Mouse (Mus musculus) CH12.LX (cell line): ENCODE data around the gene Gm20517. TPM values are rescaled to one million over a fixed set of nuclear protein-coding genes. Genes with fewer than 3 reads are reported as not detected.

Experiments used
- DNase-seq: peaks from one replicate; pipeline ENCODE4 v3.0.0-alpha.2; 2013; ENCODE audit errors: extremely low read depth
- H3K27ac ChIP-seq: 2 replicates; pipeline ENCODE4 v1.5.1; 2012; ENCODE audit warnings: low read depth, mild to moderate bottlenecking, control low read depth, moderate library complexity; ENCODE audit not compliant: insufficient read depth
- H3K27me3 ChIP-seq: replicated peaks from 2 replicates; pipeline ENCODE3; 2012; ENCODE audit warnings: inconsistent platforms
- H3K36me3 ChIP-seq, 2 experiments: replicated peaks in 1 of 2; 2 replicates each; pipeline versions ENCODE3 to v1.6.1; 2012; ENCODE audit warnings: inconsistent platforms in 1 of 2, low read length in 1 of 2, mild to moderate bottlenecking in 1 of 2, mixed read lengths in 1 of 2, moderate library complexity in 1 of 2; ENCODE audit not compliant: control insufficient read depth in 1 of 2, insufficient read depth in 1 of 2
- H3K4me1 ChIP-seq, 2 experiments: 2 replicates each; pipeline ENCODE4 v1.6.1; 2012; ENCODE audit warnings: inconsistent platforms in 1 of 2, moderate library complexity in 1 of 2; ENCODE audit not compliant: insufficient read depth in 2 of 2, control insufficient read depth in 1 of 2
- H3K4me2 ChIP-seq: 2 replicates; pipeline ENCODE4 v1.6.1; 2012; ENCODE audit warnings: low read depth, mild to moderate bottlenecking, control low read depth; ENCODE audit not compliant: poor library complexity, insufficient read depth, severe bottlenecking
- H3K4me3 ChIP-seq, 3 experiments: fragments of 150-350 bp in 1 of 3; sonication (generic) in 1 of 3; replicated peaks in 1 of 3; 2 replicates each; pipeline versions ENCODE3 to v1.5.1; 2011 to 2012; ENCODE audit warnings: low read depth in 2 of 3, low read length in 2 of 3, mild to moderate bottlenecking in 2 of 3, moderate library complexity in 2 of 3, control low read depth in 1 of 3, improper control_type of control experiment in 1 of 3, inconsistent platforms in 1 of 3, mixed read lengths in 1 of 3; ENCODE audit not compliant: poor library complexity in 1 of 3
- H3K79me2 ChIP-seq: replicated peaks from 2 replicates; pipeline ENCODE4 v1.6.1; 2012; ENCODE audit warnings: mild to moderate bottlenecking, moderate library complexity; ENCODE audit not compliant: control insufficient read depth, poor library complexity, insufficient read depth, severe bottlenecking; ENCODE audit errors: extremely low read depth
- H3K9ac ChIP-seq: 2 replicates; pipeline ENCODE4 v1.6.1; 2012; ENCODE audit warnings: low read depth, mild to moderate bottlenecking, control low read depth, moderate library complexity; ENCODE audit not compliant: insufficient read depth
- H3K9me3 ChIP-seq: replicated peaks from 2 replicates; pipeline ENCODE3; 2012; ENCODE audit warnings: low read length, inconsistent platforms, mixed read lengths
- BHLHE40 ChIP-seq: IDR thresholded peaks from 2 replicates; pipeline ENCODE4 v1.6.1; 2011; ENCODE audit warnings: mild to moderate bottlenecking, low read depth, low read length, improper control_type of control experiment
- CTCF ChIP-seq, 2 experiments: IDR thresholded peaks in 1 of 2; conservative IDR thresholded peaks in 1 of 2; 2 replicates each; pipeline ENCODE4 v1.5.1; 2011 to 2012; ENCODE audit warnings: low read depth in 2 of 2, low read length in 2 of 2, improper control_type of control experiment in 1 of 2, inconsistent platforms in 1 of 2, mild to moderate bottlenecking in 1 of 2, moderate library complexity in 1 of 2
- E2F4 ChIP-seq: IDR thresholded peaks from 2 replicates; pipeline ENCODE4 v1.6.1; 2011; ENCODE audit warnings: low read depth, low read length, improper control_type of control experiment; ENCODE audit not compliant: insufficient replicate concordance
- EP300 ChIP-seq: IDR thresholded peaks from 2 replicates; pipeline ENCODE4 v1.6.1; 2011; ENCODE audit warnings: low read length, improper control_type of control experiment
- GABPA ChIP-seq: IDR thresholded peaks from 2 replicates; pipeline ENCODE4 v1.6.1; 2012; ENCODE audit warnings: low read depth, low read length, improper control_type of control experiment, inconsistent platforms; ENCODE audit not compliant: insufficient replicate concordance
- IRF4 ChIP-seq: IDR thresholded peaks from 2 replicates; pipeline ENCODE4 v1.6.1; 2014; ENCODE audit warnings: low read depth, mild to moderate bottlenecking, inconsistent platforms, low read length, improper control_type of control experiment
- MAFK ChIP-seq: IDR thresholded peaks from 2 replicates; pipeline ENCODE4 v1.6.1; 2011; ENCODE audit warnings: low read length, improper control_type of control experiment; ENCODE audit not compliant: insufficient replicate concordance
- MAX ChIP-seq: IDR thresholded peaks from 2 replicates; pipeline ENCODE4 v1.6.1; 2011; ENCODE audit warnings: low read length, improper control_type of control experiment
- MXI1 ChIP-seq: IDR thresholded peaks from 2 replicates; pipeline ENCODE4 v1.6.1; 2011; ENCODE audit warnings: mild to moderate bottlenecking, low read depth, low read length, improper control_type of control experiment
- RAD21 ChIP-seq: IDR thresholded peaks from 2 replicates; pipeline ENCODE4 v1.6.1; 2011; ENCODE audit warnings: low read depth, mild to moderate bottlenecking, low read length, improper control_type of control experiment, moderate library complexity
- RCOR1 ChIP-seq: conservative IDR thresholded peaks from 2 replicates; pipeline ENCODE4 v1.6.1; 2012; ENCODE audit warnings: low read depth, mild to moderate bottlenecking, inconsistent platforms, low read length, improper control_type of control experiment
- SMC3 ChIP-seq: IDR thresholded peaks from 2 replicates; pipeline ENCODE4 v1.6.1; 2011; ENCODE audit warnings: low read depth, low read length, improper control_type of control experiment
- TBP ChIP-seq: conservative IDR thresholded peaks from 2 replicates; pipeline ENCODE4 v1.6.1; 2011; ENCODE audit warnings: low read depth, low read length, improper control_type of control experiment
- UBTF ChIP-seq: IDR thresholded peaks from 2 replicates; pipeline ENCODE4 v1.6.1; 2012; ENCODE audit warnings: low read depth, mild to moderate bottlenecking, inconsistent platforms, low read length, improper control_type of control experiment, moderate library complexity
- ZC3H11A ChIP-seq: IDR thresholded peaks from 2 replicates; pipeline ENCODE4 v1.6.1; 2012; ENCODE audit warnings: low read depth, mild to moderate bottlenecking, inconsistent platforms, low read length, improper control_type of control experiment
- dilution Hi-C: fragments of 300-500 bp; cut with MboI; formaldehyde crosslinking; loops from 2 replicates; pipeline ENCODE4 v1.14.3; 2020; ENCODE audit warnings: low sequenced_read_pairs; ENCODE audit not compliant: extremely low pct_unique_long_range_greater_than_20kb, extremely low pct_ligation_motif_present
- in situ Hi-C: fragments of 300-500 bp; cut with MboI; formaldehyde crosslinking; loops from 3 replicates; pipeline ENCODE4 v1.14.3; 2019; ENCODE audit warnings: low sequenced_read_pairs, low pct_ligation_motif_present, low pct_unique_long_range_greater_than_20kb, mixed read lengths
- polyA plus RNA-seq: library from polyadenylated mRNA; unstranded; fragments of >175 nt; gene quantifications from 2 replicates; pipeline ENCODE4 v1.2.1, GENCODE M21; 2012; ENCODE audit warnings: low read depth; ENCODE audit not compliant: insufficient read length
- total RNA-seq, 2 experiments: library from RNA; depleted of rRNA; stranded (reverse); fragments of 300-350 nt in 1 of 2; fragments of >200 nt in 1 of 2; gene quantifications; 2 replicates each; pipeline ENCODE4 v1.2.3; 2012 to 2014

Gm20517 gene
- total and polyA plus RNA-seq, 3 experiments: 1.1 to 1.8 (median 1.8) TPM

DNA sequence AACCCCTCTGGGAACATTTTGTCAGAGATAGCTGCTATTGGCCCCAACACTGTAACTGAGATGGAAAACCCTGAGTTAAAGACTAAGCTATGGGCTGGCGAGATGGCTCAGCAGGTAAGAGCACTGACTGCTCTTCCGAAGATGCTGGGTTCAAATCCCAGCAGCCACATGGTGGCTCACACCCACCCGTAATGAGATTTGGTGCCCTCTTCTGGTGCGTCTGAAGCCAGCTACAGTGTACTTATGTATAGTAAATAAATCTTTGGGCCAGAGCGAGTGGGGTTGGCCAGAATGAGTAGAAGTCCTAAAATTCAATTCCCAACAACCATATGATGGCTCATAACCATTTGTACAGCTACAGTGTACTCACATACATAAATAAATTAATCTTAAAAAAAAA is 5.2 kb upstream of the Gm20517 start:
- H3K4me1 ChIP-seq: peaks cover 5 to 23% of the 10 kb centered on the region in 2 experiments

DNA sequence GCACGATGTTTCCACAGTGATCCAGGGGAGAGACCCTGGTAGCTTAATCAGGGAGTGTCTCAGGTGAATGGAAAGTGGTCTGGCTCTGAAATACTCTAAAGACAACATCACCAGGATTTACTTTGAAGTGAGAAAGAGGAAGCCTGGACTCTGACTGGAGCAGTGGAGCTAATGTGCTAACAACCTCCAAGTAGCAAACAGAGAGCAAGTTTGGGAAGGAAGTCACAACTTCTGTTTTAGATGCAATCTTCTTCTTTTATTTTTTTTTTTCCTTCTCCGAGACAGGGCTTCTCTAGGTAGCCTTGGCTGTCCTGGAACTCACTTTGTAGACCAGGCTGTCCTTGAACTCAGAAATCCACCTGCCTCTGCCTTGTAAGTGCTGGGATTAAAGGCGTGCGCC is 2.2 kb upstream of the Gm20517 start:
- no peaks in the 10 kb centered on the region for H3K9me3 ChIP-seq
- no peak overlapping the region for H3K4me3 ChIP-seq
- peaks cover 10 to 32% of the 10 kb centered on the region in 2 experiments for H3K4me1 ChIP-seq
- peaks cover 54% of the 10 kb centered on the region for H3K79me2 ChIP-seq
- H3K27me3 ChIP-seq: no peaks in the 10 kb centered on the region
- no peak overlapping the region for H3K27ac ChIP-seq
- no peak overlapping the region for H3K9ac ChIP-seq
- DNase-seq: no peak
- TF ChIP-seq MAFK (no peak), E2F4 (no peak), ZC3H11A (no peak), SMC3 (no peak), MAX (no peak), BHLHE40 (no peak), GABPA (no peak), TBP (no peak), MXI1 (no peak), UBTF (no peak), EP300 (no peak)
- in situ Hi-C loops (loop anchor here (25.0 kb wide), 1 partner anchor 222 kb away; the partner anchor contains the start of gene Guca1b), dilution Hi-C loops (no loop called here)
- H3K4me2 ChIP-seq: 0 out of 2 replicates have a peak overlapping the region, but pooled peaks have one; percentile 70
- H3K36me3 ChIP-seq: peaks cover 48 to 69% of the 10 kb centered on the region in 2 experiments

More for the DNA sequence above, 5.2 kb upstream of the Gm20517 start:
- H3K4me2 ChIP-seq: no peak overlapping the region
- no peaks in the 10 kb centered on the region for H3K27me3 ChIP-seq
- H3K4me3 ChIP-seq: no peak overlapping the region
- dilution Hi-C loops (no loop called here), in situ Hi-C loops (loop anchor here (25.0 kb wide), 1 partner anchor 219 kb away; the partner anchor contains the start of gene Guca1b)
- H3K9ac ChIP-seq: no peak overlapping the region
- no peaks in the 10 kb centered on the region for H3K9me3 ChIP-seq
- no peak overlapping the region for H3K27ac ChIP-seq
- no peak for TF ChIP-seq IRF4
- TF ChIP-seq ZC3H11A: no peak
- no peak for TF ChIP-seq RCOR1
- peak in 1 of 2 experiments; percentile 61; a peak in 2 of 4 replicates for TF ChIP-seq CTCF (conservative IDR thresholded peaks at IDR 0.05 in 1 of 2, IDR thresholded peaks at IDR 0.05 in 1 of 2; ENCODE audit: low read depth in 2 of 2, low read length in 2 of 2)
- peak; percentile 3 for TF ChIP-seq RAD21
- TF ChIP-seq SMC3: peak; percentile 33
- peaks cover 66 to 79% of the 10 kb centered on the region in 2 experiments for H3K36me3 ChIP-seq
- no peak for DNase-seq
- H3K79me2 ChIP-seq: peaks cover 27% of the 10 kb centered on the region
